Mouse (Mus musculus) bone marrow, adult 2 months (tissue): ENCODE data around the gene Map4k2. TPM values are rescaled to one million over a fixed set of nuclear protein-coding genes. Genes with fewer than 3 reads are reported as not detected.

Experiments used
- H3K27ac ChIP-seq: fragments of 200-500 bp; 2 replicates; pipeline ENCODE4 v1.5.1; 2012; ENCODE audit warnings: low read depth, mild to moderate bottlenecking, control low read depth, inconsistent platforms, low read length; ENCODE audit not compliant: control insufficient read depth, poor library complexity, insufficient read depth
- H3K4me1 ChIP-seq: fragments of 200-500 bp; 2 replicates; pipeline ENCODE4 v1.6.1; 2011; ENCODE audit warnings: low read length; ENCODE audit not compliant: control insufficient read depth, insufficient read depth
- H3K4me3 ChIP-seq: fragments of 200-500 bp; replicated peaks from 2 replicates; pipeline ENCODE3; 2011; ENCODE audit warnings: mild to moderate bottlenecking, low read depth, low read length, control low read depth; ENCODE audit not compliant: control insufficient read depth
- CTCF ChIP-seq: fragments of 200-500 bp; IDR thresholded peaks from 2 replicates; pipeline ENCODE4 v1.5.1; 2011; ENCODE audit warnings: low read length, control low read depth; ENCODE audit not compliant: control insufficient read depth, insufficient read depth
- POLR2A ChIP-seq: fragments of 200-500 bp; IDR thresholded peaks from 2 replicates; pipeline ENCODE4 v1.6.1; 2011; ENCODE audit warnings: low read depth, mild to moderate bottlenecking, control low read depth, low read length, borderline replicate concordance; ENCODE audit not compliant: control insufficient read depth
- WGBS: fragments of 180-500 bp; shearing (Covaris S2); methylation state at CpG from one replicate; pipeline ENCODE4 v1.1.7; 2018; 5-methylcytosine and 5-hydroxymethylcytosine counted together
- polyA plus RNA-seq: library from polyadenylated mRNA; stranded (reverse); fragments of >200 nt; gene quantifications from 2 replicates; pipeline ENCODE4 v1.2.4, GENCODE M21; 2011; ENCODE audit warnings: low replicate concordance; ENCODE audit not compliant: missing spikeins, insufficient read depth, insufficient read length

Gene Map4k2
- polyA plus RNA-seq: 128 and 324 TPM in 2 replicates

DNA sequence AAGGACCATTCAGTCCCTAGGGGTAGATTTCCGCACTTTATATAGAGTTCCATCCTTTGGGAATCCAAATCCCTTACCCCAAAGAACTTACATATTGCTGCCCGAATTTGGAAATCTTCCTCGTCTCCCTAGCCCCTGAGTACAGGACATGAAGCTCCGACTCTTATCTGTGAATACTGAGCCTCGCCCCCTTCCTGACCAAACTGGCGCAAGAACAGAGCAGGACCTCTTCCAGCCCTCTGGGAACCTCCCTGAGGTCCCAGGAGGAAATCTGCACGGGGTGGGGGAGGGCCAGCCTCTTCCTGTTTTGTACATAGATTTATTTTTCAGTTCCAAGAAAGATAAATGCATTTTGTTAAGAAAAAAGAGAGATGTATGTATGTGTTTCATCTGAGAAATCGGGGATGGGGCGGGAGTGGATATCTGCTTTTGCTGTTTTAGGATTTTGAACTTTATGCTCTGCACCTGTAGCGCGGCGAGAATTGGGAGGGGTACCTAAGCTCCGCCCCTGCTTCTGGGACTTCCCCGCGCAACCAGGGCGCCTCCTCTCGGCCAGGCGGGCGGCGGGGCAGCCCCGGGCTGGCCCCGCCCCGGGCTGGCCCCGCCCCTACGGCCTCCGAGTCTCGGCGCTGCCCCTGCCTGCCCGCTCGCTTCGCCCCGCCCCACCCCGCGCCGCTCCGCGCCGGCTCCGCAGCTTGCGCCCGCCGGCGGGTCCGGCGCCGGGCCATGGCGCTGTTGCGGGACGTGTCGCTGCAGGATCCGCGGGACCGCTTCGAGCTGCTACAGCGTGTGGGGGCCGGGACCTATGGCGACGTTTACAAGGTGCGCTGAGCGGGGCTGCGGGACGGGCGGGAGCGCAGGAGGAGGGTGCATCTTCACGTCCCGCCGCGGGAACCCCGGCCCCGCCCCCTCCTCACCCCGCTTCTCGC is at the start of gene Map4k2:
TSS of gene Map4k2 (plus strand) at position 612 of the 929 bp plus-strand sequence.
- Histone ChIP-seq H3K27ac (peak within 1 kb of the TSS; percentile 93), H3K4me1 (peaks cover 7% of the 10 kb centered on the region), H3K4me3 (peak within 1 kb of the TSS; percentile 88)
- TF ChIP-seq CTCF (peak; percentile 4; the same call in 1 of the 2 replicates), POLR2A (peak; percentile 50; the same call in 1 of the 2 replicates)
- under 1% methylated on average over 71 of the region's 72 CpGs for WGBS

- TF ChIP-seq CTCF (no peak), POLR2A (no peak)
- H3K4me1 ChIP-seq: peaks cover under 1% of the 10 kb centered on the region; the same call in 1 of the 2 replicates
- 91% methylated on average over 5 of the region's 5 CpGs for WGBS
- 0 out of 2 replicates have a peak overlapping the region, but pooled peaks have one; percentile 9 for H3K27ac ChIP-seq
- H3K4me3 ChIP-seq: no peak overlapping the region
Observed at GRCm38 (mm10) chr19:6292262-6292661, 48.7 kb upstream of the Map4k2 start.

DNA sequence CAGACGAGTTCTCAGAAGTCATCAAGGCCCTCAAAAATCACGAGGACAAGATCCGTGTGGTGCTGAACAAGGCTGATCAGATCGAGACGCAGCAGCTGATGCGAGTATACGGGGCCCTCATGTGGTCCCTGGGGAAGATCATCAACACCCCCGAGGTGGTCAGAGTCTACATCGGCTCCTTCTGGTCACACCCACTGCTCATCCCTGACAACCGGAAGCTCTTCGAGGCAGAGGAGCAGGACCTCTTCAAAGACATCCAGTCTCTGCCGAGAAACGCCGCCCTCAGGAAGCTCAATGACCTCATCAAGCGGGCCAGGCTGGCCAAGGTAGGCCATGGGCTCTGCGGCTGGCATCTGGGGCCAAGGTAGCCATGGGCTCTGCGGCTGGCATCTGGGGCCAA is 46.6 kb upstream of the Map4k2 start:
- WGBS: 95% methylated on average over 17 of the region's 17 CpGs
- no peak overlapping the region for H3K27ac ChIP-seq
- TF ChIP-seq CTCF: no peak
- TF ChIP-seq POLR2A: no peak
- no peak overlapping the region for H3K4me3 ChIP-seq
- peaks cover 10% of the 10 kb centered on the region; the same call in 1 of the 2 replicates for H3K4me1 ChIP-seq

DNA sequence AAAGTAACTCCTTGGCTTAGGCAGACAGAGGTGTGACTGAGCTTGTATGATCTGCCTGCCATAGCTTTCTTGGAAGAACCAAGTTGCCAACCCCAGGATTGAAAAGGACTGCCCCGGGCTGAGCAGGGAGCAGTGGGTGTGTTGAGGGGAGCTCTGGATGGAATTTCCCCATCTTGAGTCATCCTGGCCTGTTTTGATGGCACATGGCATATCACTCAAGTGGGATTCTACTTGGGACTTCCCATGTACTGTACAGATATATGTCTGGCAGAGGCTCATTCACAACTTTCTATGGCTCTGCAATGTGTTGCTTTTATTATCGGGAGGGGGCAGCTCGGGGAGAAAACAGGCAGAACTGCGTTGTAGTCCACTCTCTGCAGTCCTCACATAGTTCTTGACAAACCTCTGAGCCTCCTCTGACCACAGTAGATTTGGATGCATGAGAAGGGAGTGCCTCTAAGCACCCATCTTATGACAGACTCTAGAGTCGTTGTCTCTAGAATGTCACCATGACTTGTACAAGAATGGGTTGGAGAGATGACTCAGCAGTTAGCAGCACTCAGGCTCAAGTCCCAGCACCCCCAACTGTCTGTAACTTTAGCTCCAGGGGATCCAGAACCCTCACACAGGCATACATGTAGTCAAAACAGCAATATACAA is 44.3 kb upstream of the Map4k2 start:
- H3K27ac ChIP-seq: peak overlapping the region; percentile 78
- TF ChIP-seq POLR2A (no peak), CTCF (no peak)
- 67% methylated on average over 5 of the region's 5 CpGs for WGBS
- H3K4me3 ChIP-seq: no peak overlapping the region
- H3K4me1 ChIP-seq: peaks cover 16% of the 10 kb centered on the region

GRCm38 (mm10) chr19:6297641-6298040 is 43.3 kb upstream of the Map4k2 start:
- Histone ChIP-seq H3K27ac (peak overlapping the region; percentile 78), H3K4me3 (no peak overlapping the region), H3K4me1 (peaks cover 16% of the 10 kb centered on the region)
- TF ChIP-seq POLR2A (no peak), CTCF (no peak)
- 21% methylated on average over 9 of the region's 9 CpGs for WGBS

- H3K4me1 ChIP-seq: peaks cover 16% of the 10 kb centered on the region
- peak overlapping the region; percentile 91 for H3K27ac ChIP-seq
- TF ChIP-seq CTCF (no peak), POLR2A (no peak)
- no peak overlapping the region for H3K4me3 ChIP-seq
- WGBS: 61% methylated on average over 4 of the region's 4 CpGs
Observed at GRCm38 (mm10) chr19:6299003-6299402, 41.9 kb upstream of the Map4k2 start.

DNA sequence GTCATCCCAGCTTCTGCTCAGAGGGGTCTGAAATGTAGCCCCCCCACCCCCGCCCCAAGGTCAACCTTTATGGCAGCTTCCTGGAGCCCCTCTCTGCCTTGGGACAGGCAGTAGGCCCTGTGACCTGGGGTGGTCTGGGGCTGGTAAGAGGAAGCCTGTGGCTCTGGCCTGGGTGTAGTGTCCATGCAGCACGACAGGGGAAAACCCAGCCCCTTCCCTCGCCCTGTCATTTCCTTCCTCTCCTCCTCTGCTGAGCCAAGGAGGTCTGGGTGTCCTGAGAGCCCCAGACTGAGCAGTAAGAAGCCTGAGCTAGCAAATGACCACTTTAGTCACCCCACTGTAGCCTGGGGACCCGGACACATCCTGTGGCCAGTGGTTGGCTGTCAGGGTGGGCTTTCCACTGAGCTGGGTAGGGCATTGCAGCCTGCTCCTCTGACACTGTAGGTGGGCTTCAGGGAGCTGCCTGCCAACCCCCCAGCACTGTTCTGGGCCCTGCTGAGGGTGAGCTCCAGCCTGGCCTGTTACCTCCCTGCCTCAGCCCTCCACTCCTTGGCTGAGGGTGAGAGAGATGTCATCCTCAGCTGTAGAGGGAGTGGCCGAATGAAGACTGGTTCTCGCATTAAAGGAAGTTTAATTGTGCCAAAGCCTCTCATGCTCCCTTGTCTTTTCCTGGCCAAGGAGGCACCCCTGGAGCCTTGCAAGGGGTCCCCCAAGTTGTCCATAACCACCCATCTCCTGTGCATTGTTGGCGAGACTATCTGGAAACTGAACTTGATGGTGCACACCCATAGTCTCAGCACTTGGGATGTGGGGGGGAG is 41.3 kb upstream of the Map4k2 start:
- TF ChIP-seq POLR2A (peak; percentile 11; the same call in 1 of the 2 replicates), CTCF (no peak)
- no peak overlapping the region for H3K4me3 ChIP-seq
- 28% methylated on average over 7 of the region's 7 CpGs for WGBS
- H3K4me1 ChIP-seq: peaks cover 16% of the 10 kb centered on the region
- peak overlapping the region; percentile 91 for H3K27ac ChIP-seq
